Mouse (Mus musculus): ENCODE data around the gene Noc4l. TPM values are rescaled to one million over a fixed set of nuclear protein-coding genes. Genes with fewer than 3 reads are reported as not detected.

The Noc4l gene
- total RNA-seq, 1 experiment, result 75.0 TPM

DNA sequence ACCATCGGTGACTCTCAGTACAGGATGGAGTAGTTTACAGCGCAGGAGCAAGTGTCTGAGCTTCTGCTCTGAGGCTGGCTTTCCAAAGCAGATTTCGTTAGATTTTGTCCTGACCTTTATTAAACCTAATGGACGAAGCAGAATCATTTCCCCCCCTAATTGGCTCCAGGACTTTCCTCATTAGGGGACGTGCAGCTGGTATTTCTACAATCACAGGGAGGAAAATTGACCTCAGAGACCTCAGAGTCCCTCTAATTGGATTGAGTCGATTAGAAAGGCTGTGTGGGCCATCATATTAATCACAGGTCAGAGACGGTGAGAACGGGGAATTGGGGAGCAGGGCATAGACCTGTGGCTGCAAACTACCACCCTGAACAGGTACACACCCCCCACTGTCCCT is 44.3 kb downstream of the Noc4l start:
- DNase-seq (ENCODE audit: low read depth, low spot score), result no peak
- H3K4me1 ChIP-seq (ENCODE audit: control insufficient read depth in 2 of 2, insufficient read depth in 2 of 2, low read length in 2 of 2, poor library complexity in 1 of 2), result no peaks in the 10 kb centered on the region
- no peak overlapping the region for H3K27ac ChIP-seq (ENCODE audit: insufficient read depth, low read depth, low read length, poor library complexity, severe bottlenecking)
- H3K9ac ChIP-seq (ENCODE audit: insufficient read depth, low read depth, low read length, poor library complexity, severe bottlenecking), result no peak overlapping the region
- TF ChIP-seq ZNF384 (IDR thresholded peaks at IDR 0.05; ENCODE audit: low read depth, low read length), result no peak
- no peak for TF ChIP-seq ZC3H11A (IDR thresholded peaks at IDR 0.05; ENCODE audit: borderline replicate concordance, low read depth, low read length)
- TF ChIP-seq MAFK (IDR thresholded peaks at IDR 0.05; ENCODE audit: insufficient read depth, low read depth, low read length), result no peak
- no peak for TF ChIP-seq HCFC1 (IDR thresholded peaks at IDR 0.05; ENCODE audit: borderline replicate concordance, insufficient read depth, low read length)
- no peak for TF ChIP-seq CHD2 (IDR thresholded peaks at IDR 0.05; ENCODE audit: low read depth, low read length)
- in situ Hi-C loops (cut with MboI; ENCODE audit: low sequenced_read_pairs in 2 of 2, unreplicated experiment in 2 of 2), result no loop called here
- H3K4me3 ChIP-seq (ENCODE audit: insufficient read depth in 1 of 2, low read depth in 1 of 2, low read length in 2 of 2, poor library complexity in 1 of 2, severe bottlenecking in 1 of 2), result no peak overlapping the region
- no peaks in the 10 kb centered on the region for H3K36me3 ChIP-seq (ENCODE audit: control insufficient read depth, insufficient read depth, low read length, poor library complexity, severe bottlenecking)
- no peaks in the 10 kb centered on the region for H3K9me3 ChIP-seq (ENCODE audit: control insufficient read depth, insufficient read depth, low read depth, low read length)

DNA sequence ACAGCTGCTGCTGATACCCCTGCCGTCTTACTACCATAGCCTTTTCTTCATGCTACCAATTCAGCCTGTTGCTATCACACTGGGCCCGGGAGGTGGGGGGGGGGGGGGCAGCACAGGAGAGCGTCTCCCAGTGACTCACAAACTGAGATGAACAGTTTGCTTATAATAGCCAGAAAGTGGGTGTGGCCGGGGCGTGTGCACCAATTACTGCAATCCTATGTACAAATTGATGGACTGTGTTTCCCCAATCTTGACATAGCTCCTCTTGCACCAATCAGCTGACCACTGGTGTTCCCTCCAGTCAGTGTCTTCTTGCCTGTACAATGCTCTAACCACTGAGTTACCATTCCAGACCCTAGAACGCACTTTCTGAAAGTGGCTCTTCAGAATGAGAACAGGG is 44.9 kb downstream of the Noc4l start:
- H3K9me3 ChIP-seq (ENCODE audit: control insufficient read depth, insufficient read depth, low read depth, low read length), result no peaks in the 10 kb centered on the region
- H3K4me3 ChIP-seq (ENCODE audit: insufficient read depth in 1 of 2, low read depth in 1 of 2, low read length in 2 of 2, poor library complexity in 1 of 2, severe bottlenecking in 1 of 2), result no peak overlapping the region
- no peaks in the 10 kb centered on the region for H3K36me3 ChIP-seq (ENCODE audit: control insufficient read depth, insufficient read depth, low read length, poor library complexity, severe bottlenecking)
- no peak for DNase-seq (ENCODE audit: low read depth, low spot score)
- H3K27ac ChIP-seq (ENCODE audit: insufficient read depth, low read depth, low read length, poor library complexity, severe bottlenecking), result no peak overlapping the region
- no peak overlapping the region for H3K9ac ChIP-seq (ENCODE audit: insufficient read depth, low read depth, low read length, poor library complexity, severe bottlenecking)
- TF ChIP-seq ZC3H11A (IDR thresholded peaks at IDR 0.05; ENCODE audit: borderline replicate concordance, low read depth, low read length) (no peak), HCFC1 (IDR thresholded peaks at IDR 0.05; ENCODE audit: borderline replicate concordance, insufficient read depth, low read length) (no peak), CHD2 (IDR thresholded peaks at IDR 0.05; ENCODE audit: low read depth, low read length) (no peak), MAFK (IDR thresholded peaks at IDR 0.05; ENCODE audit: insufficient read depth, low read depth, low read length) (no peak), ZNF384 (IDR thresholded peaks at IDR 0.05; ENCODE audit: low read depth, low read length) (no peak)
- in situ Hi-C loops (cut with MboI; ENCODE audit: low sequenced_read_pairs in 2 of 2, unreplicated experiment in 2 of 2), result no loop called here
- no peaks in the 10 kb centered on the region for H3K4me1 ChIP-seq (ENCODE audit: control insufficient read depth in 2 of 2, insufficient read depth in 2 of 2, low read length in 2 of 2, poor library complexity in 1 of 2)

DNA sequence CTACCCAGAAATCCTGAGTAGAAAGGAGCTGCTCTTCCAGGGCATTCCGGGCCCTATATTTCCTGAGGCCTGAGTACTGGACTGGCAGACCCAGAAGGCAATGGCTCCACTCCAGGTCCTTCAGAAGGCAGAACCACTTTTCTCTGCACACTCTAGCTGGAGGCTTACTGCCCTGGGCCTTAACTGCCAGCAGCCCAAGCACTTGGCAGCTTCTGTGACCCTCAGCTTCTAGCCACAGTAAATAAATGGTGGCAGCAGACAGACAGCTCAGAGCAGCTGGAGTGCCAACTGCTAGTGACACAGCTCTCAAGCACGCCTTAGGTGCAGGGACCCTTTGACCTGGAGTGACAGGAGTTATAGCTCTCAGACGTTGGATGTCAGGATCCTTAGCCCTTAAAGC is 45.5 kb downstream of the Noc4l start:
- H3K9ac ChIP-seq (ENCODE audit: insufficient read depth, low read depth, low read length, poor library complexity, severe bottlenecking), result no peak overlapping the region
- no peak overlapping the region for H3K27ac ChIP-seq (ENCODE audit: insufficient read depth, low read depth, low read length, poor library complexity, severe bottlenecking)
- no peaks in the 10 kb centered on the region for H3K36me3 ChIP-seq (ENCODE audit: control insufficient read depth, insufficient read depth, low read length, poor library complexity, severe bottlenecking)
- no peaks in the 10 kb centered on the region for H3K9me3 ChIP-seq (ENCODE audit: control insufficient read depth, insufficient read depth, low read depth, low read length)
- H3K4me1 ChIP-seq (ENCODE audit: control insufficient read depth in 2 of 2, insufficient read depth in 2 of 2, low read length in 2 of 2, poor library complexity in 1 of 2), result no peaks in the 10 kb centered on the region; a peak in 1 of 4 replicates
- no peak for DNase-seq (ENCODE audit: low read depth, low spot score)
- in situ Hi-C loops (cut with MboI; ENCODE audit: low sequenced_read_pairs in 2 of 2, unreplicated experiment in 2 of 2), result no loop called here
- H3K4me3 ChIP-seq (ENCODE audit: insufficient read depth in 1 of 2, low read depth in 1 of 2, low read length in 2 of 2, poor library complexity in 1 of 2, severe bottlenecking in 1 of 2), result no peak overlapping the region
- TF ChIP-seq CHD2 (IDR thresholded peaks at IDR 0.05; ENCODE audit: low read depth, low read length) (no peak), MAFK (IDR thresholded peaks at IDR 0.05; ENCODE audit: insufficient read depth, low read depth, low read length) (no peak)

DNA sequence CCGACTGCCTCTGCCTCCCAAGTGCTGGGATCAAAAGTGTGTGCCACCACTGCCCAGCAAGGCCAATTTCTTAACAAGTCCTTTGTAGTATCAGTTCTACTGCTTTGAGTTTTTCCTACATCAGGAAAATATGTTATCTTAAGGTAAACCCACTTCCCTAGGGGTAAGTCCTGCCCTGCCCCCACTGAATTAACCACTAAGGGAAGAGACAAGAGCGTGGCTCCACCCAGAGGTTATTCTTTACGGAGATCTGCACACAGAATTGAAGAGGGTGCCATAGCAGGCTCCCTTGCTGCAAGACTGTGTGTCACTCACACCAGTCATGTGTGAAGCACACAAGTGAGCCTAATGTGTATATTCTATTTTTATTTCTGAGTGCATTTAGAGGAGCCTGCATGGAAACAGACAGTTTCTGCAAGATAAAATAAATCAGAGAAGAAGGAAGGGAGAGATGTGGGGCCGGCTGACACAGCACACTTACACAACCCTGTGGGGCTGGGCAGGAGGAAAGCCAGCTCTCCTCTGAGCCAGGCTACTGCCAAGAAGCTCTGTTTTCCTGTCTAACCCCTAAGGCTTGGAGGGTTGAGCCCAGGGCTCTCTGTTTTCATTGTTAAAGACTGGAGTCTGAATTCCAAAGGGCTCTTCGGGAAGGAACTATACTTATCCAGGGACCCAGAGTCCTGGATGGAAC is 47.5 kb downstream of the Noc4l start:
- no peak for DNase-seq (ENCODE audit: low read depth, low spot score)
- in situ Hi-C loops (cut with MboI; ENCODE audit: low sequenced_read_pairs in 2 of 2, unreplicated experiment in 2 of 2), result no loop called here
- Histone ChIP-seq H3K36me3 (ENCODE audit: control insufficient read depth, insufficient read depth, low read length, poor library complexity, severe bottlenecking) (no peaks in the 10 kb centered on the region), H3K4me1 (ENCODE audit: control insufficient read depth in 2 of 2, insufficient read depth in 2 of 2, low read length in 2 of 2, poor library complexity in 1 of 2) (no peaks in the 10 kb centered on the region; a peak in 1 of 4 replicates), H3K4me3 (ENCODE audit: insufficient read depth in 1 of 2, low read depth in 1 of 2, low read length in 2 of 2, poor library complexity in 1 of 2, severe bottlenecking in 1 of 2) (no peak overlapping the region), H3K9ac (ENCODE audit: insufficient read depth, low read depth, low read length, poor library complexity, severe bottlenecking) (no peak overlapping the region), H3K27ac (ENCODE audit: insufficient read depth, low read depth, low read length, poor library complexity, severe bottlenecking) (no peak overlapping the region), H3K9me3 (ENCODE audit: control insufficient read depth, insufficient read depth, low read depth, low read length) (no peaks in the 10 kb centered on the region)
- TF ChIP-seq CHD2 (IDR thresholded peaks at IDR 0.05; ENCODE audit: low read depth, low read length) (no peak), ZNF384 (IDR thresholded peaks at IDR 0.05; ENCODE audit: low read depth, low read length) (no peak), MAFK (IDR thresholded peaks at IDR 0.05; ENCODE audit: insufficient read depth, low read depth, low read length) (no peak), HCFC1 (IDR thresholded peaks at IDR 0.05; ENCODE audit: borderline replicate concordance, insufficient read depth, low read length) (no peak), ZC3H11A (IDR thresholded peaks at IDR 0.05; ENCODE audit: borderline replicate concordance, low read depth, low read length) (no peak)

DNA sequence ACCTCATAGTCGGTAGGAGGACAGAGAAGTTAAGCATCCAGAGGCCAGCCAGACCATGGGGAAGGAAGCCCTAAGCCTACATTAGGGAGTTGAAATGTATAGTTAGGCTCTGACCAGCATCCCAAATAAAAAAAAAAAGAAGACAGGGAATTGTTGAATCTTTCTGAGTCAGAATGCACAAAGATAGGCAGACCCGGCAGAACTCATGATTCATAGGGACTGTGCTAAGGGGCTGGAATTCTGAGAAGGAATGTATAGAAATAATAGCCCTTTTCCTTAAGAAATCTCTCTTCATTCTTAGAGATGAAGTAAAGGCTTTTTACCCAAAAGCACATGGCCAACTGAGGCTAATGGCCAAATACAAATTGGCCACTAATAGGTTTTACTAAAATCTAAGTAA is 48.9 kb downstream of the Noc4l start:
- Histone ChIP-seq H3K27ac (ENCODE audit: insufficient read depth, low read depth, low read length, poor library complexity, severe bottlenecking) (no peak overlapping the region), H3K4me1 (ENCODE audit: control insufficient read depth in 2 of 2, insufficient read depth in 2 of 2, low read length in 2 of 2, poor library complexity in 1 of 2) (no peaks in the 10 kb centered on the region; a peak in 1 of 4 replicates), H3K36me3 (ENCODE audit: control insufficient read depth, insufficient read depth, low read length, poor library complexity, severe bottlenecking) (no peaks in the 10 kb centered on the region), H3K9me3 (ENCODE audit: control insufficient read depth, insufficient read depth, low read depth, low read length) (no peaks in the 10 kb centered on the region), H3K4me3 (ENCODE audit: insufficient read depth in 1 of 2, low read depth in 1 of 2, low read length in 2 of 2, poor library complexity in 1 of 2, severe bottlenecking in 1 of 2) (no peak overlapping the region), H3K9ac (ENCODE audit: insufficient read depth, low read depth, low read length, poor library complexity, severe bottlenecking) (no peak overlapping the region)
- in situ Hi-C loops (cut with MboI; ENCODE audit: low sequenced_read_pairs in 2 of 2, unreplicated experiment in 2 of 2), result no loop called here
- no peak for DNase-seq (ENCODE audit: low read depth, low spot score)
- no peak for TF ChIP-seq ZC3H11A (IDR thresholded peaks at IDR 0.05; ENCODE audit: borderline replicate concordance, low read depth, low read length)
- TF ChIP-seq MAFK (IDR thresholded peaks at IDR 0.05; ENCODE audit: insufficient read depth, low read depth, low read length), result no peak
- no peak for TF ChIP-seq CHD2 (IDR thresholded peaks at IDR 0.05; ENCODE audit: low read depth, low read length)
- no peak for TF ChIP-seq ZNF384 (IDR thresholded peaks at IDR 0.05; ENCODE audit: low read depth, low read length)
- no peak for TF ChIP-seq HCFC1 (IDR thresholded peaks at IDR 0.05; ENCODE audit: borderline replicate concordance, insufficient read depth, low read length)
